Mouse (Mus musculus): Measurements from ENCODE around the gene Mrps14.

DNA sequence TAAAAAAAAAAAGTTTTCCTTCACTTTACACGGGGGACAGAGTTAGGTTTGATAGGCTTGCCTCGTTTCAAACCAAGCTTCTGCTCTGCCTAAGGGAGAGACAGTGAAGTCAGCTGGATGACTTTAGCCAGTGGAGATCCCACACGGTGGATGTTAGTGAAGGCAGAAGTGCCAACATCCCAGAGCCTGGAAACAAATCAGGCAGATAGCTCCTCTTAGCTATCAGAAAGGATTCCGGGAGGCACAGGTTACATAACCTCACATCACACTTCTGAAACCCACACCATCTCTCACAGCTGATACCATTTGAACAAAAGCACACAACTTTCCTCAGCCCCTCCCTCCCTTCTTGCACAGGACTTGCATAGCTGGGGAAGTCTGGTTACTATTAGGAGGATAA, 55.8 kb downstream of the Mrps14 start:
- TF ChIP-seq CTCF (IDR thresholded peaks at IDR 0.05; ENCODE audit: borderline replicate concordance, control insufficient read depth, extremely low read depth, insufficient read depth, low read length, poor library complexity) (no peak), POLR2A (IDR thresholded peaks at IDR 0.05; ENCODE audit: control insufficient read depth, extremely low read depth, insufficient read depth, low read length, poor library complexity) (no peak)

All from thymus, adult 2 months (tissue).